Mouse (Mus musculus) CD4-positive, CD25-positive, alpha-beta regulatory T cell, adult 2 months (primary cell): Measurements from ENCODE around the gene Omg.

ENCODE experiments used
- DNase-seq: peaks from one replicate; pipeline ENCODE4 v3.0.0-alpha.2; 2012; ENCODE audit warnings: low read depth, low spot score

Omg gene

DNA sequence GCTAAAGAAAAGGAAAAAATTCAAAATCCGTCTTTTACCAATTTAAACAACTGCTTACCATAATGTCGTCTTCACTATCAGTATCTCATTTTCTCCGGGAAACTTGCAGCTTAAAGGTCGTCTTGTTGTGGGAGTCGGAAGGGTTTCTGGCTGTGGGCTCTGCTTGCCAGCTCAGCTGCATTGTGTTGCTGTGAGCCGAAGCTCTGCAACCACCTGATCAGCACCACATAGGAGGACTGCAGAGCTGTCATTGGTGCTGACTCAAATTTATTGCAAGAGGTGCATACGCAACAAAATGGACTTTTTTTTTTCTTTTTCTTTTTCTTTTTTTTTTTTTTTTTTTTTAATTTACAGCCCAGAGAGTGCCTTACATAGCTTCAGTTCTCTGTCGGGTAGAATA, at the start of gene Omg:
Omg (minus strand) TSS at position 240 of the 400 bp plus-strand sequence.
- no peak for DNase-seq

DNA sequence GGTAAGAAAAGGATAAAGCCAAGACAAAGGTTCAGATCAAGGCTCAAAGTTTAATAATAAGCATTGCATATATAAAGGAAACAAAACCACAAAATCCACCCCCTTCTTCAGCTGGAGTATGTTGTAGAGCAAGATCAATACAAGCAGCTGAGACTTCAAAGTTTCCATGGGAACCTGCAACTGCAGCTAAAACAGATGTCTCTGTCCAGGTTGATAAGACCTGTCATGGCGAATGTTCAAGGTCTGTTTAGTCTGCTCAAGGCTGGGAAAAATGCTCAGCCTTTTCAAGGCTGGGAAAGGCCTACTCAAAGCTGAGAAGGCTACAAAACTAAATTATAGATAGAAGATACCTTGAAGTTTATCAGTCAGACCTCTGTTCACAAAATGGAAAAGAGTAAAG, 48.7 kb upstream of the Omg start:
- peak; percentile 30 for DNase-seq

- no peak for DNase-seq
These were observed 32.4 kb upstream of the Omg start for GRCm38 (mm10) chr11:79536293-79536692.

DNA sequence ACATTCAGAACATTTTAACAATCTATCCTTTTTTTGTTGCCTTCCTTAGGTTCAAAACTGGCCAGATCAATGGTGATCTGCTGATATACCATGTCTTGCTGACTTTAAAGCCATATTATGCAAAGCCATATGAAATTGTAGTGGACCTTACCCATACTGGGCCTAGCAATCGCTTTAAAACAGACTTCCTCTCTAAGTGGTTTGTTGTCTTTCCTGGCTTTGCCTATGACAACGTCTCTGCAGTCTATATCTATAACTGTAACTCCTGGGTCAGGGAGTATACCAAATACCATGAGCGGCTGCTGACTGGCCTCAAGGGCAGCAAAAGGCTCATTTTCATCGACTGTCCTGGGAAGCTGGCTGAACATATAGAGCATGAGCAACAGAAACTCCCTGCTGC, 31.7 kb upstream of the Omg start:
- DNase-seq = no peak

GRCm38 (mm10) chr11:79533950-79534690, 30.2 kb upstream of the Omg start:
- no peak for DNase-seq

DNA sequence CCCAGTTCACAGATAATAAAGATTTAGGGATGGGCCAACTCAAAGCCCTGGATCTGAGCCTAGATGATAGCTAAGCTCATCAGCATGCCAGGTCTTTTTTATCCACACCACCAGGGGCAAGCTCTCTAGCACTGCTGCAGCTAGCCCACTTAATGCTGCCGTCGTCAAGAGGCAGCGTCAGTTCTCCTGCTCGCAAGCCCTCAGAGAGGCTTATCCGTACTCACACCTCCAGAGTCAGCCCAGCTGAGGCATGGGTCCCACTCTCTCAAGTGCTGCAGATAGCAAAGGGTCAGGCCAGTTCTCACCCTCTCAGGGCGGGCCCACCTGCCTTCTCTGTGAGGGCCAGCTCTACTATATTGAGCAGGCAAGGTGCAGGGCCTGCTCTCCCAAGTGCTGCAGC, 29.4 kb upstream of the Omg start:
- DNase-seq = no peak

DNA sequence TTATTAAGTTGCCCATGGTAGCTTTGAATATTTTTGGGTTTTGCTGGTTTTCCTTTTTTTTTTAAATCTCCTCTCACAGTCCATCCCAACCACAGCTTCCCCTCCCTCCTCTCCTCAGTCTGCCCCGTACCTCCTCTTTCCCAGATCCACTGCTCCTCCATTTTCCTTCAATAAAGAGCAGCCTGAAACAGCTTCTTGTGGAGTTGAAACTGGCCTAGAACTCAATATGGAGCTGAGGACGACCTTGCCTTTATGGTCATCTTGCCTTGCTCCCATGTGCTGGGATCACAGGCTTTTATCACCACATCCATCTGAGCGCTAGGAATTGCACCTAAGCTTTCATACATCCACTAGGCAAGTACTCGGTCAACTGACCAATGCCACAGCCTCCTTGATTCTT, 27.6 kb upstream of the Omg start:
- no peak for DNase-seq

DNA sequence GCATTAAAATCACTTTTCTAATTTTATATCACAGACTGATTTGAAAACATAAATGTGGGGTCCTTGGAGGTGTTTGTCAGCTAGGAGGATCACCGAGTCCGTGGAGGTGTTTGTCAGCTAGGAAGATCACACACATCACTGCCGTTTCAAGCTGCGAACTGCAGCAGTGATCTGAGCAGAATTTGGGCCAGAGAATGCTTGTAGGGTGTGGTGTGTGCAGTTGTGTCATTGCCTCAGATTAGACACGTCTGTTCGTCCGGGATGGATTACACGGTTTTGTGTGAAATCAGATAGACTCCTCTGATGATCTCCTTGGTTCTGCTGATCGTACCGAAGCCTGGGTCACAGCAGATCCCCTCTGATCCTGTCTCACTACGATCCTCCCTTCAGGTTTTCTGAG, 26.9 kb upstream of the Omg start:
- peak; percentile 44 for DNase-seq

DNA sequence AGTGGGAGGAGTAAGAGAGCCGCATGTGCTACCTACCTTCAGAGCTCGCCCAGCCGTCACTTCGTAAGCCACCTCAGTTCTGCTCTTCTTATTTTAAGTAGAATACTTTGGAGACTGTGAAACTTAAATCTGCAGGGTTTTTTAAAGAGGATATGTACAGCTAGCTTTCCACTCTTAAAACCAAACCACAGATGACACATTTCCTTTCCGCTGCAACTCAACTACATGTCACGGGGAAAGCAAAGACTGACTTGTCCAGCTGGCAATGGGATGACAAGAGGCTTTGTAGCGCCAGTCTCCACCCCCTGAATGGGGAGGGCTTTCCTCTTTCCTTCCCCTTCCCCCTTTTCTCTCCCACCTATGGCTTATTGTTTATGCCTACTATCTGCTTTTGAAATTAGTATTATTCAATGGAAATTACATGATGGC, 26.5 kb upstream of the Omg start, which contains the start of the genes Evi2 and Evi2a:
Evi2 (minus strand) TSS at position 257 of the 429 bp plus-strand sequence.
Evi2a (minus strand) TSS at position 277 of the 429 bp plus-strand sequence.
- DNase-seq = peak; percentile 81

DNA sequence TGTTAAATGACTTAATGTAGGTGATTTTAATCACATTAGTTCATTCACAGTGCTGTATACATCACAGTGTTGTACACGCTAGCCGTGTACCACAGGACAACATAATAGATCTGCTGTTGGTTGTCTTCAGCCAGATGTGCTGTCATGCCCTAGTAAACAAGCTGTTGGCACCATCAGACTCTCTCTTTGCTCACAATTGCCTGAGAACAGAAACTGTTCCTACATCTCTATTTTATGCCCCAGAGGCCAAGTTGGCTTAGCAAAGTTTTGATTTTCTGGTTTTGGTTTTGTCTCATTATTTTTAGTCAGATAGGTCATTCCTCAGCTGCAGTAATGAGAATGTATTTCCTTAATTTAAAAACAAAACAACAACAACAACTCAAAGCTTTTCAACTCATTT, 25.9 kb upstream of the Omg start:
- DNase-seq = peak; percentile 38

GRCm38 (mm10) chr11:79529226-79529625, 25.3 kb upstream of the Omg start:
- peak; percentile 25 for DNase-seq

DNA sequence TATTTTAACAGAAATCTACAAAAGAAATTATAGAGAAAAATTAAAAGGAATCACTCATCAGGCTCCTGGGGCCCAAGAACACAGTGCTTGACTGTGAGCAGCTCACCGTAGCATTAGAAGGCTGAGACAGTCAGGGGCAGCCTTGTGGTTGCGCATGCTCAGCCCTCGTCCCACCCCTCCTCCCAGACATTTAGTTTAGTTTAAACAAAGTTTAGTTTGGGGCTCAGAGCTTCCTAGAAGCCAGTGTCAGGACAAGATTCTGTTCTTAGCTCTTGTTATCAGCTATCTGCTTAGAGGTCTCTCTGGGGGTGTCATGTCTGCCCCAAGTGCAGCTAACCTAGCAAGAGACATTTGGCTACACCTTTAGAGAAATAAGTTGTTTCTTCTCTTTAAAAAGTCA, 24.7 kb upstream of the Omg start:
- peak; percentile 51 for DNase-seq

- peak; percentile 36 for DNase-seq
These were observed 24.0 kb upstream of the Omg start for GRCm38 (mm10) chr11:79527739-79528384.

DNA sequence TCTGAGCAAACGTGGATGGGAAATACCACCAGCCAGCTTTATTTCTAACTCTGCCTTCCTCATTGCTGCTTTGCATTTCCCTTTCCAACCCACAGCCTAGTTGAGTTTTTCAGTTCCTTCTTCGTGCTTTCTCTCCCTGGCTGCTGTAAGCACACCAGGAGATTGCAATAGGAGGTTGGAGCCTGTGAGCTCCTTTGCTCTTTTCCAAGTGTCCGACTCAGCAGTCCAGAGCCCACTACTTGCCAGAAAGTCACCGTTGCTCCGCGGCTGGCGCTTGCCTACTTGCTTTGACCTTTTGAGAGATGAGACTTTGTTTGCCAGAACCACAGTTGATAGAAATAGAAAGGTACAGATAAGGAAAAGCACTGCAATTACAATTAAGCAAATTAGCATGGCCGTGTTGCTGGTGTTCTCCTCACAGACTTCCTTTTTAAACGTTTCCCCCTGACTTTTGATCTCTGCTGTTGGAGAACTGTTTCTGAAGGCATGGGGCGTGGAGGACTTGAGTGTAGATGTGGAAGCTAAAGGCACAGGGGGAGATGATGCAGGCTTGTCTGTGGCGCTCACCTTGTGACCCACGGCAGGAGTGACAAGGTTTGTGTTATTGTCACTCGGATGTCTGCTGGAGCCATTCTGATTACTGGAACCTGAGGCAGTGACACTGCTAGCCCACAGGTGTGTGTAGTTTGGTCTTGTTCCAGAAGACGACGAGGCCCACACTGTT, 23.3 kb upstream of the Omg start:
- peak; percentile 47 for DNase-seq

DNA sequence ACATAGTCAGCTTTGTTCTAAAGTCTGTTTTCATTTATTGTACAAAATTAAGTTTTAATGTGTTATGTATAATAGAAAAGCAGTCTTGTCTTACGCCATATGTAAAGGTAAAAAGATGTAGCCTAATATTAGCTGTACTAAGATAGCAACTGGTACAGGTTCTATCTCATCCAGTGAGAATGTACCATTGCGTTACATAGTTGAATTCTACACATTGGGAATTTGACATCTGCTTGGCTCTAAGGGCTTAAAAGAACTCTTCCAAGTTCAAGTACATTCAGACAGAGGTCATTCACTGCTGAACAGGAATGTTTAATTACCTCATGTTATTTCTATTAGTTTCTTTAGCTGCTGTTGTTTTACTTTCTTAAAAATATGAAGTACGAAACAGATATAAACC, 22.7 kb upstream of the Omg start:
- no peak for DNase-seq

DNA sequence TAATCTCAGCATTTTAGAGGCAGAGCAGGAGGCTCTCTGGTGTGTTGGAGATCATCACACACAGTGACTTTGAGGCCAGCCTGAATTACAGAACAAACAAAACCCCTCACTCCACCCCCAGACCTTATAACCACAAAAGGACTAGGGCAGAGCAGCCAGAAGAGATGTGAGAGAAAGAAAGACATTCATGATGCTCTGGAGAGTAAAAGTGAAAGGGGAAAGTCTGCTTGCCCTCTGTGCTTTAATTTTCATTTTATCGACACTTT, 20.4 kb upstream of the Omg start:
- peak; percentile 43 for DNase-seq

- DNase-seq = peak; percentile 62
These were observed 19.9 kb upstream of the Omg start, which contains the start of gene Evi2b for GRCm38 (mm10) chr11:79523560-79524309. Evi2b (minus strand) TSS chr11:79523762.

- DNase-seq = no peak
These were observed 19.1 kb upstream of the Omg start for GRCm38 (mm10) chr11:79522944-79523343.

DNA sequence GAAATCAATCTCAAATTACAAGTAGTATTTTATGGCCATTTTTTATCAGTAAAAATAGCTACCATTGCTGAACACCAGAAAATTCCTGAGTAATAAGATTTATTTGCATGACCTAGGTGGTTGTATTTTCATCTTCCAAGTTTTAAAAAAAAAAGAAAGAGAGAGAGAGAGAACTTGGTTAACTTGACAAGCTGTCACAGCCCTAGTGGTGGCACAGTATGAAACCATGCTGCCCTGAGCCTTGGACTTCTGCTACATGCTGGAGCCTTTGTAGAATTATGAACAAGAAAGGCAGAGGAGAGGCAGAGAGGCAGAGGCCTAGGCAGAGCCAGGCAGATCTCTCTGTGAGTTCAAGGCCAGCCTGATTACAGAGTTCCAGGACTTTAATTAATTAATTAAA, 18.0 kb upstream of the Omg start:
- peak; percentile 60 for DNase-seq

DNA sequence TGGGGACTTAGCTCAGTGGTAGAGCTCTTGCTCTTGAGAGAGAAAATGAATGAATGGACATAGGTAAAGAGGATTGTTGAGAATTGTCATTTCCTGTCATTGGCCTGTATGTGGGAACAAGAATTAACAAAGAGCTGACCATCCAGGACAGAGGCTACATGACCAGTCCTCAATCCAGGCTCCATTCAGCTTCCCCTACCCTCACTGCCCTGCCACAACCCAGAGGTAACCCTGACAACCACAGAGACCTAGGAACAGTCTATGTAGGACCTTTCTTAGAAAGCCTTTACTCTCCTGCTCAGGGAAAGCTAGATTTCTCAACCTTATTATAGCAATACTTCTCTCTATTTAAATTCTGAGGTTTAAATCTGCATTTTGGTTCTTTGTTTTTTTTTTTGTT, 16.9 kb upstream of the Omg start:
- peak; percentile 23 for DNase-seq

DNA sequence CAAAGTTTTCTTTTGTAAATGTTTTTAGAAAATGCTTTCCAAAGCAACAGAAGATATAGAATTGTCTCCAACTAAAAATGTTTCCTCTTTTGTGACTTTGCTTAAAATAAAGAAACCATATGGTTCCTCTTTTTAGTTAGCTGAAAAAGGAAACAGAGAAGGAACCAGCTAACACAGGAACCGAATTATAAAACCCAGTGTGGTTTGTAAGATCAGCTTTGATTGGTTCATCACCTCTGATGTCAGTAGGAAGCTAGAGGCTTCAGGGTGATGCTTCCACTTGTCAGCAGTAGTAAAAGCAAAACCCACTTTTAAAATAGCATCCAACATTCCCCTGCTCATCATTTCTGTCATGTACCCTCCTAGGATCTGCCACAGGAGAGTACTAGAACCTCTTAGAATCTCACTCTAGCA, 16.0 kb upstream of the Omg start:
- DNase-seq = peak; percentile 85

DNA sequence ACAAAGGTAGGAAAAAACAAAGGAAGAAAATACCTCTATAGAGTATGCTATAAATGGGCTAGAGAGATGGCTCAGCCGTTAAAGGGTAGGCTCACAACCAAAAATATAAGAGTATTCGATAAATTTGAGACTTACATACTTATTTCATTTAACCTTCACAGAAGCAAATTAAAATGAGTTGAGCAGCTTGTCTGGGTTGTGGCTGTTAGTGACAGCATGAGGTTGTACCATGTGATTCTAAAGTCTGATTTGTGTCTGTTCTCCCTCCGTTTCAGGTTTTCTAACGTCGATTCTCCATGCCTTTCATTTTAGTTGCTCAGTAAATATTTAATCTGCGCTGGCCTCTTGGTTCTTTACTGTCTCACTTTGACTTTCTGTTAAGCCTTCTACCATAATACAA, 15.4 kb upstream of the Omg start:
- peak; percentile 22 for DNase-seq
